Mouse (Mus musculus) neural tube, embryonic 12.5 days (tissue): ENCODE results near the gene Hist3h2ba. TPM values are rescaled to one million over a fixed set of nuclear protein-coding genes. Genes with fewer than 3 reads are reported as not detected.

Experiments
- ATAC-seq: fragments of 200-750 bp; cut with Nextera tagmentation; 2 replicates; pipeline ENCODE4 v1.8.0; 2017; ENCODE audit warnings: low read depth, mild to moderate bottlenecking, moderate TSS enrichment, moderate library complexity; ENCODE audit not compliant: low FRiP score
- H3K27ac ChIP-seq: fragments of 300-500 bp; sonication (generic); 2 replicates; pipeline ENCODE4 v1.5.1; 2016
- H3K27me3 ChIP-seq: fragments of 300-500 bp; sonication (generic); replicated peaks from 2 replicates; pipeline ENCODE4 v1.6.1; 2016; ENCODE audit warnings: mild to moderate bottlenecking
- H3K36me3 ChIP-seq: fragments of 300-500 bp; sonication (generic); 2 replicates; pipeline ENCODE4 v1.6.1; 2016; ENCODE audit warnings: mild to moderate bottlenecking
- H3K4me1 ChIP-seq: fragments of 300-500 bp; sonication (generic); 2 replicates; pipeline ENCODE4 v1.6.1; 2016
- H3K4me2 ChIP-seq: fragments of 300-500 bp; sonication (generic); replicated peaks from 2 replicates; pipeline ENCODE4 v1.6.1; 2016; ENCODE audit warnings: mild to moderate bottlenecking
- H3K4me3 ChIP-seq: fragments of 300-500 bp; sonication (generic); 2 replicates; pipeline ENCODE4 v1.5.1; 2016
- H3K9ac ChIP-seq: fragments of 300-500 bp; sonication (generic); 2 replicates; pipeline ENCODE4 v1.6.1; 2016; ENCODE audit warnings: mild to moderate bottlenecking
- H3K9me3 ChIP-seq: fragments of 300-500 bp; sonication (generic); 2 replicates; pipeline ENCODE4 v1.6.1; 2016; ENCODE audit warnings: mild to moderate bottlenecking
- WGBS: fragments of 180-500 bp; shearing (Covaris S2); methylation state at CpG from one replicate; pipeline ENCODE4 v1.1.7; 2016; 5-methylcytosine and 5-hydroxymethylcytosine counted together
- polyA plus RNA-seq: library from polyadenylated mRNA; unstranded; fragments of >200 nt; fragmentation: Nextera tagmentation; extraction: Ambion mirVana; gene quantifications from 2 replicates; pipeline ENCODE4 v1.2.1, GENCODE M21; 2016

Hist3h2ba gene
- polyA plus RNA-seq, 1 experiment from 2014 or later, result 167 TPM

DNA sequence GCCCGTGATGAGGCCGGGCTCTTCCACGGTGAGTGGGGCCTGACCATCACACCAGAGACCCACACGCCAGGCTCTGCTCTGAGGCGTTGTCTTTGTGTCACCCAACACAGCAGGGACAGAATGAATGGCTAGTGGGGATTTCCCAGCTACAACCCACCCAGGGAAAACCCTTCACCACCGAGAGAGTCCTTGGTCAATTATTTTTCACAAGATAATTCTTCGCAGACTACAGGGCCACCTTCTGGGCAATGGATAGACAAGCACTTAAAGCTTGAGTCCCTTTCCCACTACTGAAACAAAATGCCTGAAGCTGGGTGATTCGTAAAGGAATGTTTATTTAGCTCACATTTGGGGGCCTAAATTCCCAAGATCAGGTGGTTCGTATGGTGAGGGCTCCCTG, 26.3 kb upstream of the Hist3h2ba start:
- Histone ChIP-seq H3K27ac (no peak overlapping the region), H3K27me3 (no peaks in the 10 kb centered on the region), H3K36me3 (no peaks in the 10 kb centered on the region), H3K4me3 (no peak overlapping the region), H3K4me2 (no peak overlapping the region), H3K4me1 (no peaks in the 10 kb centered on the region), H3K9me3 (no peaks in the 10 kb centered on the region), H3K9ac (no peak overlapping the region)
- 82% methylated on average over 9 of the region's 9 CpGs for WGBS
- ATAC-seq, result no peak

DNA sequence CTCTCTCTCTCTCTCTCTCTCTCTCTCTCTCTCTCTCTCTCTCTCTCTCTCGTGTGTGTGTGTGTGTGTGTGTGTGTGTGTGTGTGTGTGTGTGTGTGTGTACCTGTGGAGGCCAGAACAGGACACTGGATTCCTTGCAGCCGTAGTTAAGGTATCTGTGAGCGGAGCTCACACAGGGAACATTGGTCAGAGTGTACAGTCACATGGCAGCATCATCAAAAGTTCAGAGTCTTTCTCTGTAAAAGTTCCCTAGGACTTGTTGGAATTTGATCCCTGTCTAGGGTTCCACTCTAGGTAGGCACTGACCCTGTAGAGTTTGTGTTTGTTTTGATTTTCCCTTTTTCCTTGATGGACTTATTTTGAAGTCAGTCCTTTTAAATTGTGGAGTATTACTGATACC, 22.1 kb upstream of the Hist3h2ba start:
- H3K9me3 ChIP-seq, result no peaks in the 10 kb centered on the region
- H3K27me3 ChIP-seq, result no peaks in the 10 kb centered on the region
- no peak for ATAC-seq
- H3K4me1 ChIP-seq, result no peaks in the 10 kb centered on the region
- H3K4me2 ChIP-seq, result no peak overlapping the region
- H3K4me3 ChIP-seq, result no peak overlapping the region
- H3K36me3 ChIP-seq, result peaks cover 7% of the 10 kb centered on the region
- H3K9ac ChIP-seq, result no peak overlapping the region
- 83% methylated on average over 2 of the region's 3 CpGs for whole genome bisulfite sequencing
- no peak overlapping the region for H3K27ac ChIP-seq

DNA sequence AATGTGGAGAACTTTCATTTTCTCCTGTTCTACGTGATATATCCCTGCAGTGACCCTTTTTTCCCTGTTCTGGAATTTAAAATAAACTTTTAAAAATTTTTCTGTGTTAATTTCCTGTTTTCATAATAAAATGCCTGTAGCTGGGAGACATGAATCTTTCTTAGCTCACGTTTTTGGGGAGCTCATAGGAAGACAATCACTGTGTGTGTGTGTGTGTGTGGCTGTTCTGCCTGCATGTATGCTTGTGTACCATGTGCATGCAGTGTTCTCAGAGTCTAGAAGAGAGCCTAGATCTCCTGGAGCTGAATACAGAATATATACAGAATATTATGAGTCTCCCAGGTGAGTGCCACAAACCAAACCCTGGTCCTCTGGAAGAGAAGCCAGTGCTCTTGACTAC, 21.7 kb upstream of the Hist3h2ba start:
- Histone ChIP-seq H3K4me3 (no peak overlapping the region), H3K4me1 (no peaks in the 10 kb centered on the region), H3K27ac (no peak overlapping the region), H3K4me2 (no peak overlapping the region), H3K9ac (no peak overlapping the region), H3K27me3 (no peaks in the 10 kb centered on the region), H3K36me3 (peaks cover 11% of the 10 kb centered on the region), H3K9me3 (no peaks in the 10 kb centered on the region)
- ATAC-seq, result no peak
- WGBS, result 77% methylated on average over 2 of the region's 2 CpGs

DNA sequence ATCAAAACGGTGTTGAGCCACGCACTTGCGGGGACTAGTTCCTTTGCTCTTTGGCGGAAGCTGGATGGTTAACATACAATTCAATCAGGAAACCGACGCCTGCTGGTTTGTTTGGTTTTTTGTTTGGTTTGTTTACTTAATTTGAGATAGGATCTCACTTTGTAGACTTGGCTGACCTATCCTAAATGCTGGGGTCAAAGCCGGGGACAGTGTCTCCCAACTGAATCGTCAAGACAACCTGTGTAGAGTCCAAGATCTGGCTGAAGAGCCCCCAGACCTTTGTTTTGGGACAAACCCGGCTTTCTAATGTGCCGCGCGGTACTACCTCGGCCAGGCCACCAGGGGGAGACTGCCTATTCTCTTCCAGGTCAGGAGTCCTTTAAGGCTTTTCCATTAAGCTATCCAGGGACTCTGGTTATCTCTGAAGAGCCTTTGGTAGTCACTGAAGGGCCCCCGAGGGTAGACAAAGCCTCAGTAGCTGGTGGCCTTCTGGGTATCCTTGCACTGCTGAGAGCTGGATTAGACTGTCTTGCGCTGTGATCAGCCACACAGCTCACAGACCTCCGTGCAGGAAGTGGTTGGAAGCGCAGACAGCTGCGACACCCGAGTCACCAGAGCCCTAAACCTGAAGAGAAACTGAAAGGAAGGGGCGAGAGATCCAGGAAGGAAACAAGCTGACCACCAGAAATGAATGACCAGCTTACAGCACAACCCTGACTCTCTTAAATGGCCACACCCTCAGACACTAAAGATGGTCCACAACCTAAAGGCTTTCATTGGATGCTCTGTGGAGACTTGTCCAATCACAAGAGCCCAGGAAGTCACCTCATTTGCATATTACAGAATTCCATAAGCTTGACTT, 20.7 kb upstream of the Hist3h2ba start:
- Histone ChIP-seq H3K27ac (0 out of 2 replicates have a peak overlapping the region, but pooled peaks have one; percentile 6), H3K4me2 (peak overlapping the region; percentile 2; the same call in 1 of the 2 replicates), H3K4me1 (no peaks in the 10 kb centered on the region), H3K36me3 (peaks cover 20% of the 10 kb centered on the region), H3K9me3 (no peaks in the 10 kb centered on the region), H3K4me3 (no peak overlapping the region), H3K27me3 (no peaks in the 10 kb centered on the region), H3K9ac (no peak overlapping the region)
- ATAC-seq, result peak; percentile 65
- 42% methylated on average over 20 of the region's 20 CpGs for WGBS

DNA sequence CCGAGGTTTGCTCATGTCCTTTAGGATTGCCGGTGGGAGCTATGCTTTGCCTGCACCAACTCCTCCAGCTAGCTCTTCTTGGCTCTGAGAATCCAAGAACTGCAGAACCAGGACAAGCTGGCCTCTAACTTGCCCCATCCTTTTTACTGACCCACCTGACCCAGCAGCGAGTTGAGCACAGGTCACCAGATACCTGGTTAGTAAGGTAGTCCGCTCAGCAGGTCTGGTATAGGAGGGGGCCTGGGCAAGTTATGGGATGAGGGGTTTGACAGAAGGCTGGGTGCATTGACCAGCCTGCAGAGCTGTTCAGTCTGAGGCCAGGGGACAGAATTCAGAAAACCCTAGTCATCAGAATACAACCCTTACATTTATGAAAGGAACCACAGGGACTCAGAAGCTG, 19.7 kb upstream of the Hist3h2ba start:
- no peaks in the 10 kb centered on the region for H3K27me3 ChIP-seq
- no peak overlapping the region for H3K9ac ChIP-seq
- 76% methylated on average over 4 of the region's 4 CpGs for WGBS
- H3K4me3 ChIP-seq, result no peak overlapping the region
- H3K4me1 ChIP-seq, result no peaks in the 10 kb centered on the region
- no peak overlapping the region for H3K27ac ChIP-seq
- peaks cover 31% of the 10 kb centered on the region for H3K36me3 ChIP-seq
- no peak overlapping the region for H3K4me2 ChIP-seq
- H3K9me3 ChIP-seq, result no peaks in the 10 kb centered on the region
- no peak for ATAC-seq

DNA sequence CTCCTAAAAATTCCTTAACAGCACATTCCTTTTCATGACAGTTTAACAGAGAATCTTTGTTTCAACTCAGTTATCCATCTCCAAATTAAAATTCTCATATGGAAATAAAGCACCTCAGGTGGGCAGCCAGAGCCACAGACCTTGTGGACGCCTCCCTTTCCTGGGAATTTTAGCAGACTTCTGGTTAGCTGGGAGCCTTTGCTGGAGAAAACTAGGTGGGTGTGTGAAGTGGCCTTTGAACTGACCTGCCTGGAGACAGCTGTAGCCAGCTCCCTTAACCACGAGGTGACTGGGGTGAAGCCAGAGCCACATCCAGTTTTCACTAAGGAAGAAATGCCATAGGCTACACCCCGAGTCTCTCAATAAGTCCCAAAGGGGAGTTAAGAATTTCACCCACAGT, 19.1 kb upstream of the Hist3h2ba start:
- 72% methylated on average over 3 of the region's 3 CpGs for WGBS
- Histone ChIP-seq H3K4me2 (no peak overlapping the region), H3K27me3 (no peaks in the 10 kb centered on the region), H3K9ac (no peak overlapping the region), H3K4me1 (no peaks in the 10 kb centered on the region), H3K36me3 (peaks cover 36% of the 10 kb centered on the region), H3K27ac (no peak overlapping the region), H3K4me3 (no peak overlapping the region), H3K9me3 (no peaks in the 10 kb centered on the region)
- no peak for ATAC-seq

DNA sequence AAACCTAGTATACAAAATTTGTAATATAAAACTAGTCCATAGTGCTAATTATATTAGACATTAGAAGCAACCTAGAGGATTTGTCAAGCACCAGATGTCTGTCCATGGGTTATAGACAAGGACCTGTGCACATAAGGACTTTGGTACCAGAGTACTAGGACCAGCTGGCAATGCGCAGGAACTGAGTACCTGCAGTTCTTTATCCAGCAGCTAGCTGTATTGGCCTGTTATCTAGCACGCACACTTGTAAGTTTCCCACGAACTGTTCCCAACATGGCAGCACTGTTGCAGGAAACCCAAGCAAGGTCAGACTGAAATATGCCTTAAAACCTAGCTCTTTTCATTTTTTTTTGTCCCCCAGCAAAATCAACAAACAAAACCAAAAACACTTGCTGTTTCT, 18.5 kb upstream of the Hist3h2ba start:
- Histone ChIP-seq H3K27me3 (no peaks in the 10 kb centered on the region), H3K4me3 (no peak overlapping the region), H3K9me3 (no peaks in the 10 kb centered on the region), H3K4me2 (no peak overlapping the region), H3K4me1 (no peaks in the 10 kb centered on the region), H3K9ac (no peak overlapping the region), H3K27ac (no peak overlapping the region), H3K36me3 (peaks cover 40% of the 10 kb centered on the region)
- WGBS, result 94% methylated on average over 3 of the region's 3 CpGs
- ATAC-seq, result no peak

DNA sequence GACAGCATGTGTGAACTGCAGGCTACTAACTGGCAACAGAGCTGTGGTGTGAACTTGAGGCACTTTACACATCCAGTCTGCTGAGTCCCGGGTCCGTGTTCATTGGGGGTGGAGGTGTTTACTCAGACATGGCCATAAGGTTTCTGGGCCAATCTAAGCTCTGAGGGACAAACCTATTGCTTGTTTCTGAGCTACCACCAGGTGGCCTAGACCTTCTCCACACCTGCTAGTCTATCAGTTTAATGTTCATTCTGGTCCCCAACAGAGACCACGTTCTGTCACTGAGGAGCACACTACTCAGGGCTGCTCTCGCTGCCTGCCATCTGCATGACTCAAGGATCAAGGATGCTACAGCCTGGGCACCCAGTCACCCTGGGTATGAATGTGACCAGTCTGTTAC, 17.1 kb upstream of the Hist3h2ba start:
- Histone ChIP-seq H3K4me2 (no peak overlapping the region), H3K9me3 (no peaks in the 10 kb centered on the region), H3K4me1 (peaks cover under 1% of the 10 kb centered on the region; the same call in 1 of the 2 replicates), H3K4me3 (no peak overlapping the region), H3K9ac (no peak overlapping the region), H3K36me3 (peaks cover 52% of the 10 kb centered on the region), H3K27me3 (no peaks in the 10 kb centered on the region), H3K27ac (no peak overlapping the region)
- WGBS, result 79% methylated on average over 4 of the region's 4 CpGs
- no peak for ATAC-seq

DNA sequence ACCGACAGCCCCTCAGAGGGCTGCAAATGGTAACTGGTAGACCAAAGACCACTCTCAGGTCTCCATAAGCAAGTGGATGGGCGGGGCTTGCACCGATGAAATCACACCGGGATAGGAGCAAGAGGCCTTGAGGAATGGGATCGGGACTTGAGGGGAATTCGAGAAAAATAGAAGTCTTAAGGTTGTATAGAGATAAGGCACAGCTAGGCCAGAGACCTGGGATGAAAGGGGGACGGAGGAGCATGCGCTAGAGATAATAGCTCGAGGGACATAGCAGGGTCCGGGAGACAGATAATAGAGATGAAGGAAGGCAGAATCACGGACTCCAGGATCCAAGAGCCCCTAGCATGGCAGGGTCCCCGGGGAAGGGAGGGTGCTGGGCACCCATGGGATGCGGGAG, 10.8 kb upstream of the Hist3h2ba start:
- ATAC-seq, result peak; percentile 35; the same call in 1 of the 2 replicates
- H3K9ac ChIP-seq, result peak overlapping the region; percentile 99
- peaks cover 13% of the 10 kb centered on the region for H3K4me1 ChIP-seq
- H3K4me2 ChIP-seq, result peak overlapping the region; percentile 87
- H3K27me3 ChIP-seq, result no peaks in the 10 kb centered on the region
- peak overlapping the region; percentile 89 for H3K27ac ChIP-seq
- H3K9me3 ChIP-seq, result no peaks in the 10 kb centered on the region
- peak overlapping the region; percentile 78 for H3K4me3 ChIP-seq
- peaks cover 37% of the 10 kb centered on the region for H3K36me3 ChIP-seq
- 1% methylated on average over 13 of the region's 13 CpGs for WGBS

DNA sequence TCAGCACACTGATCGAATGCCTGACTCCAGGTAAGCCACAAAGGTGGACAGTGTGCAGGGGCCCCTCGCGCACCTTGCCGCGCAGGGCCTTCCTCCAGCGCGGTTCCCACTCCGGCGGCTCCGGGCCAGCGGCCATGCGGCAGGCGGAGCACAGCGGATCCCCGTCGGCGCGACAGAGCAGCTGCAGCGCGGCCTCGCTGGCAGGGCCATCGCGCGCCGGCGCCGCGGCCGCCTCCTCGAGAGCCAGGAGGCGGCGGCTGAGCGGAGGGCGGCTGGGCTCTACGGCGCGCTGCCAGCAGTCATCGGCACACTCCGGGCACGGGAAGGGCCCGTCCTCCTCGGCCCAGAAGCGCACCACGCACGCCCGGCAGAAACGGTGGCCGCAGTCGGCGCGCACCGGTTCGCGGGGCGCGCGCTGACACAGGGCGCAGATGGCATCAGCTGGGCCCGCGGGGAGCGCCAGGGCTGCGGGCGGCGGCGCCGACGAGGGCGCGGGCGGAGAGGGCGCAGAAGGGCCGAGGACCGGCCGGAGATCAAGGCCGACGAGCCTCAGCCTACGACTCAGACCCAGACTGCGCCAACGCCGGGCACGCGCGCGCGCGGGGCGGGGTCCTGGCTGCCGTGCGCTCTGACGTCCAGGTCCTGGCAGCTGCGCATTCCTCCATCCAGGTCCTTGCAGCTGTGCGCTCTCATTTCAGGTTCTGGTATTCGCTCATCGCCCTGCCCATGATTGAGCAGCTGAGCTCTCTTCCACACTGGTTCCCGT, 10.2 kb upstream of the Hist3h2ba start, which contains the start of gene Rnf187:
TSS of gene Rnf187 (minus strand) at position 595 of the 766 bp plus-strand sequence.
- Histone ChIP-seq H3K9ac (peak within 1 kb of the TSS; percentile 99), H3K4me2 (peak within 1 kb of the TSS; percentile 87)
- peak; percentile 94 for ATAC-seq

DNA sequence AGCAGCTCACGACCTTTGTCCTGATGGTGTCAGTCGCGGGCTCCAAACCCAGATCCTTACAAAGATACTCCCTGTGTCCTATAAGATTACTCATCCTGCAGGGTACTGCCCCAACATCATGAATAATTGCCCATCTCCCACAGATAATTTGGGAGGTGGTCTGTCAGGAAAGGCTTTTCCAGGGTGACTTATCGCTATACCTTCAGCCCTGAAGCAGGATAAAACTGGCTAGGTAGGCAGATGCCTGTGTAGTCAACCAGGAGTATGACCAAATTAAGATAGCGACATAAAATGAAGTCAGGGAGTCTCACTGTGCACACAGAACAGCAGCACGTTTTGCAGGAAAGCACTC, 9.7 kb upstream of the Hist3h2ba start:
- H3K4me1 ChIP-seq, result peaks cover 18% of the 10 kb centered on the region
- peaks cover 26% of the 10 kb centered on the region for H3K36me3 ChIP-seq
- H3K27ac ChIP-seq, result peak overlapping the region; percentile 23; the same call in 1 of the 2 replicates
- no peak for ATAC-seq
- H3K9me3 ChIP-seq, result no peaks in the 10 kb centered on the region
- H3K27me3 ChIP-seq, result no peaks in the 10 kb centered on the region
- peak overlapping the region; percentile 99; the same call in 1 of the 2 replicates for H3K9ac ChIP-seq
- H3K4me3 ChIP-seq, result peak overlapping the region; percentile 78
- 21% methylated on average over 6 of the region's 6 CpGs for WGBS
- peak overlapping the region; percentile 87 for H3K4me2 ChIP-seq

More for the DNA sequence above, 10.2 kb upstream of the Hist3h2ba start, which contains the start of gene Rnf187:
- Histone ChIP-seq H3K4me3 (peak within 1 kb of the TSS; percentile 78), H3K27me3 (no peaks in the 10 kb centered on the region), H3K4me1 (peaks cover 13% of the 10 kb centered on the region), H3K27ac (peak within 1 kb of the TSS; percentile 89), H3K36me3 (peaks cover 31% of the 10 kb centered on the region), H3K9me3 (no peaks in the 10 kb centered on the region)
- WGBS, result under 1% methylated on average over 88 of the region's 95 CpGs

DNA sequence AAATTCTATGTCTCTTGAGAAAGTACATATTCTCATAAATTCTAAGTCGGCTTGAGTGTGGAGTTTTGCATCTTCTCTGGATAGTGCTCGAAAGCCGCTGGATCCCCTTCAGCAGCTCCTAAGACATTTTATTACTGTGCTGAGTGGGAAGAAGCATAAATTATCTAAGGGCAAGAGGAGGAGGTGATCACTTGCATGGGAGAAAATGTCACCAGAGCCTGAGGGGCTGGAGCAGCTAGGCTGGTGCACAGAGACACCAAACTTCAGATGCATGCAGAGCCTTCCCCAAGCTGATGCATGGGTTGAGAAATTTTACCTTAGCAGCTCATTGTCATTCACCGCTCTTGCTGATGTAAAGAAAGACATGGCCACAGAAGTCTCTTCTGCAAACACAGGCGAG, 4.6 kb upstream of the Hist3h2ba start:
- H3K27ac ChIP-seq, result no peak overlapping the region
- no peak overlapping the region for H3K9ac ChIP-seq
- H3K4me2 ChIP-seq, result no peak overlapping the region
- 64% methylated on average over 5 of the region's 5 CpGs for WGBS
- no peak overlapping the region for H3K4me3 ChIP-seq
- no peak for ATAC-seq
- no peaks in the 10 kb centered on the region for H3K27me3 ChIP-seq
- peaks cover 5% of the 10 kb centered on the region; the same call in 1 of the 2 replicates for H3K4me1 ChIP-seq
- no peaks in the 10 kb centered on the region for H3K9me3 ChIP-seq
- no peaks in the 10 kb centered on the region for H3K36me3 ChIP-seq
